Mouse (Mus musculus) embryonic facial prominence, embryonic 13.5 days (tissue): ENCODE data around the gene Wwp2. TPM values are rescaled to one million over a fixed set of nuclear protein-coding genes. Genes with fewer than 3 reads are reported as not detected.

ENCODE experiments used
- ATAC-seq: fragments of 200-750 bp; cut with Nextera tagmentation; 2 replicates; pipeline ENCODE4 v1.8.0; 2017; ENCODE audit warnings: low read depth; ENCODE audit not compliant: insufficient number of reproducible peaks, insufficient read depth, low FRiP score, low TSS enrichment
- H3K27ac ChIP-seq: fragments of 300-500 bp; sonication (generic); 2 replicates; pipeline ENCODE4 v1.5.1; 2015; ENCODE audit warnings: moderate library complexity, mild to moderate bottlenecking, inconsistent platforms
- H3K27me3 ChIP-seq: fragments of 300-500 bp; sonication (generic); 2 replicates; pipeline ENCODE4 v1.6.1; 2015; ENCODE audit warnings: mild to moderate bottlenecking, inconsistent platforms
- H3K36me3 ChIP-seq: fragments of 300-500 bp; sonication (generic); 2 replicates; pipeline ENCODE4 v1.6.1; 2015; ENCODE audit warnings: mild to moderate bottlenecking, inconsistent platforms
- H3K4me1 ChIP-seq: fragments of 300-500 bp; sonication (generic); 2 replicates; pipeline ENCODE4 v1.6.1; 2015; ENCODE audit warnings: inconsistent platforms
- H3K4me2 ChIP-seq: fragments of 300-500 bp; sonication (generic); 2 replicates; pipeline ENCODE4 v1.6.1; 2015; ENCODE audit warnings: moderate library complexity, mild to moderate bottlenecking, inconsistent platforms
- H3K4me3 ChIP-seq: fragments of 300-500 bp; sonication (generic); 2 replicates; pipeline ENCODE4 v1.5.1; 2015; ENCODE audit warnings: mild to moderate bottlenecking, inconsistent platforms
- H3K9ac ChIP-seq: fragments of 300-500 bp; sonication (generic); 2 replicates; pipeline ENCODE4 v1.6.1; 2015; ENCODE audit warnings: mild to moderate bottlenecking, inconsistent platforms
- H3K9me3 ChIP-seq: fragments of 300-500 bp; sonication (generic); 2 replicates; pipeline ENCODE4 v1.6.1; 2016; ENCODE audit warnings: inconsistent platforms
- WGBS: fragments of 180-500 bp; shearing (Covaris S2); methylation state at CpG from one replicate; pipeline ENCODE4 v1.1.7; 2015; ENCODE audit warnings: mixed read lengths; 5-methylcytosine and 5-hydroxymethylcytosine counted together
- polyA plus RNA-seq: library from polyadenylated mRNA; unstranded; fragments of >200 nt; fragmentation: Nextera tagmentation; extraction: Ambion mirVana; gene quantifications from 2 replicates; pipeline ENCODE4 v1.2.1, GENCODE M21; 2015

The Wwp2 gene
- polyA plus RNA-seq, result 158 and 211 TPM in 2 replicates

GRCm38 (mm10) chr8:107435962-107436831, at the start of gene Wwp2:
Gene Wwp2 (plus strand): TSS chr8:107436365.
- Histone ChIP-seq H3K4me1 (peaks cover 9% of the 10 kb centered on the region), H3K9ac (peak within 1 kb of the TSS; percentile 91), H3K4me3 (peak within 1 kb of the TSS; percentile 78), H3K27ac (peak within 1 kb of the TSS; percentile 88), H3K9me3 (no peaks in the 10 kb centered on the region), H3K4me2 (peak within 1 kb of the TSS; percentile 75), H3K36me3 (0 out of 2 replicates have a peak, but pooled peaks cover 3% of the 10 kb centered on the region), H3K27me3 (no peaks in the 10 kb centered on the region)
- WGBS, result under 1% methylated on average over 72 of the region's 81 CpGs
- peak; percentile 79 for ATAC-seq

GRCm38 (mm10) chr8:107386642-107387041, 49.5 kb upstream of the Wwp2 start:
- no peak overlapping the region for H3K9ac ChIP-seq
- H3K36me3 ChIP-seq, result no peaks in the 10 kb centered on the region
- WGBS, result 23% methylated on average over 3 of the region's 3 CpGs
- no peaks in the 10 kb centered on the region for H3K9me3 ChIP-seq
- ATAC-seq, result no peak
- H3K4me2 ChIP-seq, result no peak overlapping the region
- no peak overlapping the region for H3K27ac ChIP-seq
- H3K4me1 ChIP-seq, result peaks cover 25% of the 10 kb centered on the region
- no peak overlapping the region for H3K4me3 ChIP-seq
- no peaks in the 10 kb centered on the region for H3K27me3 ChIP-seq

GRCm38 (mm10) chr8:107387861-107388260, 48.3 kb upstream of the Wwp2 start:
- Histone ChIP-seq H3K9ac (no peak overlapping the region), H3K27ac (peak overlapping the region; percentile 78), H3K4me2 (peak overlapping the region; percentile 29; the same call in 1 of the 2 replicates), H3K9me3 (no peaks in the 10 kb centered on the region), H3K4me1 (peaks cover 25% of the 10 kb centered on the region), H3K4me3 (no peak overlapping the region), H3K36me3 (no peaks in the 10 kb centered on the region), H3K27me3 (no peaks in the 10 kb centered on the region)
- WGBS, result 55% methylated on average over 5 of the region's 5 CpGs
- ATAC-seq, result no peak

GRCm38 (mm10) chr8:107389557-107389956, 46.6 kb upstream of the Wwp2 start:
- Histone ChIP-seq H3K4me1 (peaks cover 22% of the 10 kb centered on the region), H3K4me3 (no peak overlapping the region), H3K9me3 (no peaks in the 10 kb centered on the region), H3K27ac (no peak overlapping the region), H3K9ac (no peak overlapping the region), H3K36me3 (no peaks in the 10 kb centered on the region), H3K27me3 (no peaks in the 10 kb centered on the region), H3K4me2 (peak overlapping the region; percentile 29; the same call in 1 of the 2 replicates)
- WGBS, result 46% methylated on average over 8 of the region's 8 CpGs
- no peak for ATAC-seq

- Histone ChIP-seq H3K4me3 (no peak overlapping the region), H3K9me3 (no peaks in the 10 kb centered on the region), H3K36me3 (no peaks in the 10 kb centered on the region), H3K27ac (no peak overlapping the region), H3K4me2 (no peak overlapping the region), H3K27me3 (no peaks in the 10 kb centered on the region), H3K4me1 (peaks cover 22% of the 10 kb centered on the region), H3K9ac (no peak overlapping the region)
- whole genome bisulfite sequencing, result 90% methylated on average over 16 of the region's 16 CpGs
- no peak for ATAC-seq
Measured at GRCm38 (mm10) chr8:107390476-107391135, 45.6 kb upstream of the Wwp2 start.

- no peaks in the 10 kb centered on the region for H3K36me3 ChIP-seq
- no peak overlapping the region for H3K9ac ChIP-seq
- H3K4me2 ChIP-seq, result no peak overlapping the region
- no peak for ATAC-seq
- 70% methylated on average over 4 of the region's 4 CpGs for WGBS
- no peaks in the 10 kb centered on the region for H3K27me3 ChIP-seq
- no peak overlapping the region for H3K27ac ChIP-seq
- peaks cover 24% of the 10 kb centered on the region for H3K4me1 ChIP-seq
- no peak overlapping the region for H3K4me3 ChIP-seq
- no peaks in the 10 kb centered on the region for H3K9me3 ChIP-seq
Measured at GRCm38 (mm10) chr8:107391136-107391516, 45.0 kb upstream of the Wwp2 start.

- ATAC-seq, result no peak
- H3K4me2 ChIP-seq, result no peak overlapping the region
- H3K27me3 ChIP-seq, result no peaks in the 10 kb centered on the region
- H3K36me3 ChIP-seq, result no peaks in the 10 kb centered on the region
- no peak overlapping the region for H3K27ac ChIP-seq
- no peak overlapping the region for H3K9ac ChIP-seq
- H3K9me3 ChIP-seq, result no peaks in the 10 kb centered on the region
- H3K4me3 ChIP-seq, result no peak overlapping the region
- H3K4me1 ChIP-seq, result peaks cover 35% of the 10 kb centered on the region
Measured at GRCm38 (mm10) chr8:107395397-107395796, 40.8 kb upstream of the Wwp2 start.

GRCm38 (mm10) chr8:107396106-107396670, 40.0 kb upstream of the Wwp2 start:
- Histone ChIP-seq H3K27ac (no peak overlapping the region), H3K4me3 (no peak overlapping the region), H3K9ac (no peak overlapping the region), H3K36me3 (no peaks in the 10 kb centered on the region), H3K27me3 (no peaks in the 10 kb centered on the region), H3K9me3 (no peaks in the 10 kb centered on the region), H3K4me2 (no peak overlapping the region), H3K4me1 (peaks cover 38% of the 10 kb centered on the region)
- no peak for ATAC-seq
- 54% methylated on average over 10 of the region's 10 CpGs for WGBS

- 0 out of 2 replicates have a peak overlapping the region, but pooled peaks have one; percentile 2 for H3K9ac ChIP-seq
- no peaks in the 10 kb centered on the region for H3K27me3 ChIP-seq
- 12% methylated on average over 12 of the region's 12 CpGs for WGBS
- peak overlapping the region; percentile 40; the same call in 1 of the 2 replicates for H3K27ac ChIP-seq
- peak; percentile 52; the same call in 1 of the 2 replicates for ATAC-seq
- H3K4me2 ChIP-seq, result 0 out of 2 replicates have a peak overlapping the region, but pooled peaks have one; percentile 17
- H3K36me3 ChIP-seq, result no peaks in the 10 kb centered on the region
- peaks cover 53% of the 10 kb centered on the region for H3K4me1 ChIP-seq
- no peaks in the 10 kb centered on the region for H3K9me3 ChIP-seq
- H3K4me3 ChIP-seq, result no peak overlapping the region
Measured at GRCm38 (mm10) chr8:107397665-107398064, 38.5 kb upstream of the Wwp2 start.

GRCm38 (mm10) chr8:107399495-107399894, 36.7 kb upstream of the Wwp2 start:
- no peak for ATAC-seq
- no peaks in the 10 kb centered on the region for H3K9me3 ChIP-seq
- H3K36me3 ChIP-seq, result no peaks in the 10 kb centered on the region
- H3K27ac ChIP-seq, result peak overlapping the region; percentile 16; the same call in 1 of the 2 replicates
- H3K4me3 ChIP-seq, result no peak overlapping the region
- H3K9ac ChIP-seq, result no peak overlapping the region; the same call in 1 of the 2 replicates
- H3K4me2 ChIP-seq, result peak overlapping the region; percentile 14; the same call in 1 of the 2 replicates
- H3K4me1 ChIP-seq, result peaks cover 70% of the 10 kb centered on the region
- H3K27me3 ChIP-seq, result no peaks in the 10 kb centered on the region
- WGBS, result 11% methylated on average over 9 of the region's 9 CpGs

- H3K27ac ChIP-seq, result peak overlapping the region; percentile 73; the same call in 1 of the 2 replicates
- H3K36me3 ChIP-seq, result no peaks in the 10 kb centered on the region
- ATAC-seq, result no peak
- no peak overlapping the region for H3K4me3 ChIP-seq
- no peaks in the 10 kb centered on the region for H3K27me3 ChIP-seq
- H3K4me2 ChIP-seq, result peak overlapping the region; percentile 68
- H3K4me1 ChIP-seq, result peaks cover 60% of the 10 kb centered on the region
- H3K9ac ChIP-seq, result peak overlapping the region; percentile 36; the same call in 1 of the 2 replicates
- no peaks in the 10 kb centered on the region for H3K9me3 ChIP-seq
- 66% methylated on average over 5 of the region's 5 CpGs for WGBS
Measured at GRCm38 (mm10) chr8:107401866-107402265, 34.3 kb upstream of the Wwp2 start.
